Mouse (Mus musculus) stomach, postnatal 0 days (tissue): ENCODE data around the gene Vmn2r2.

Experiments
- CTCF ChIP-seq: IDR thresholded peaks from 2 replicates; pipeline ENCODE4 v1.5.1; 2016; ENCODE audit warnings: antibody characterized with exemption, low read depth, mild to moderate bottlenecking, moderate library complexity
- EP300 ChIP-seq: optimal IDR thresholded peaks from 2 replicates; pipeline ENCODE3; 2016; ENCODE audit warnings: antibody characterized with exemption

DNA sequence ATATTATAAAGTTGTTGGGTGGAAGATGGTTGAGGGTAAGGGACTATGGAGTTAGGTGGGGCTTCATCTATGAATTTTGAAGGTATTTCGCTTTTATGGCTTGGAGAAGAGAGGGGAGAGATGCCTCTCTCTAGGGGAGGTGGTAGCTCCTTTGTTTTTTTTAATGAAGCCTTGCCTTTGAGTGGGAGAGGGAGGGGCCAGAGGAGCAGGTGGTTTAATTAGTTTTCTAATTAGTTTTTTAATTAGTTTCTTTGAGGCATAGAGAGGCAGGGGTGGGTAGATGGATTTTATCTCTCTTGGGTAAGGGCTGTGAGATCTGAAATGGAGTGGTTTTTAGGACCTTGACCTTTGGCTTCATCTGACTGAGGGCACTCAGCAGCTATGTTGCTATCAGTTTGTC is 29.0 kb downstream of the Vmn2r2 start:
- TF ChIP-seq EP300 (no peak), CTCF (no peak)
